Mouse (Mus musculus): ENCODE results near the gene Rnase10. TPM values are rescaled to one million over a fixed set of nuclear protein-coding genes. Genes with fewer than 3 reads are reported as not detected.
A peak's percentile ranks its signal among the peaks of the same experiment; 100 is the strongest.

The Rnase10 gene
- polyA plus RNA-seq, 1 experiment from 2014 or later = 0.27 TPM

GRCm38 (mm10) chr14:51051941-51052340 is 44.4 kb downstream of the Rnase10 start:
- H3K27me3 ChIP-seq (replicated peaks; ENCODE audit: control insufficient read depth, insufficient read depth, low read length) = no peaks in the 10 kb centered on the region
- H3K4me3 ChIP-seq (ENCODE audit: low read depth, low read length) = no peak overlapping the region
- H3K9me3 ChIP-seq (ENCODE audit: control insufficient read depth, low read length) = no peaks in the 10 kb centered on the region
- ATAC-seq (replicated peaks; ENCODE audit: low FRiP score, low TSS enrichment, low read depth) (no peak), DNase-seq (ENCODE audit: low spot score) (no peak)
- no peak overlapping the region for H3K4me2 ChIP-seq (ENCODE audit: low read length)
- WGBS = 61% methylated on average over 5 of the region's 5 CpGs
- H3K36me3 ChIP-seq (ENCODE audit: control insufficient read depth, insufficient read depth, low read length) = no peaks in the 10 kb centered on the region
- no peak overlapping the region for H3K27ac ChIP-seq (ENCODE audit: low read depth)
- H3K9ac ChIP-seq (ENCODE audit: low read length) = no peak overlapping the region
- H3K4me1 ChIP-seq (replicated peaks; ENCODE audit: control insufficient read depth, insufficient read depth, low read length) = no peaks in the 10 kb centered on the region; the same call in 1 of the 2 replicates

- H3K9ac ChIP-seq (ENCODE audit: low read length) = no peak overlapping the region
- DNase-seq (ENCODE audit: low spot score) (no peak), ATAC-seq (replicated peaks; ENCODE audit: low FRiP score, low TSS enrichment, low read depth) (no peak)
- H3K27me3 ChIP-seq (replicated peaks; ENCODE audit: control insufficient read depth, insufficient read depth, low read length) = no peaks in the 10 kb centered on the region
- H3K4me2 ChIP-seq (ENCODE audit: low read length) = no peak overlapping the region
- 58% methylated on average over 5 of the region's 5 CpGs for WGBS
- H3K4me3 ChIP-seq (ENCODE audit: low read depth, low read length) = no peak overlapping the region
- H3K4me1 ChIP-seq (replicated peaks; ENCODE audit: control insufficient read depth, insufficient read depth, low read length) = no peaks in the 10 kb centered on the region; the same call in 1 of the 2 replicates
- no peaks in the 10 kb centered on the region for H3K9me3 ChIP-seq (ENCODE audit: control insufficient read depth, low read length)
- H3K36me3 ChIP-seq (ENCODE audit: control insufficient read depth, insufficient read depth, low read length) = no peaks in the 10 kb centered on the region
- H3K27ac ChIP-seq (ENCODE audit: low read depth) = no peak overlapping the region
These were observed 45.6 kb downstream of the Rnase10 start for GRCm38 (mm10) chr14:51053176-51053575.

GRCm38 (mm10) chr14:51054243-51055237 is 47.0 kb downstream of the Rnase10 start:
- DNase-seq (ENCODE audit: low spot score) = no peak
- H3K27me3 ChIP-seq (replicated peaks; ENCODE audit: control insufficient read depth, insufficient read depth, low read length) = no peaks in the 10 kb centered on the region
- 0 out of 2 replicates have a peak overlapping the region, but pooled peaks have one; percentile 3 for H3K27ac ChIP-seq (ENCODE audit: low read depth)

GRCm38 (mm10) chr14:51057401-51057831 is 49.9 kb downstream of the Rnase10 start, which contains the start of gene Rnase12:
Gene Rnase12, minus strand, starts transcription at chr14:51057661.
- H3K9me3 ChIP-seq (ENCODE audit: control insufficient read depth, low read length) = no peaks in the 10 kb centered on the region
- H3K27me3 ChIP-seq (replicated peaks; ENCODE audit: control insufficient read depth, insufficient read depth, low read length) = no peaks in the 10 kb centered on the region
- DNase-seq (ENCODE audit: low spot score) (no peak), ATAC-seq (replicated peaks; ENCODE audit: low FRiP score, low TSS enrichment, low read depth) (no peak)
- no peak within 1 kb of the TSS for H3K4me3 ChIP-seq (ENCODE audit: low read depth, low read length)
- H3K27ac ChIP-seq (ENCODE audit: low read depth) = no peak within 1 kb of the TSS
- WGBS = 65% methylated on average over 9 of the region's 9 CpGs
- no peaks in the 10 kb centered on the region; the same call in 1 of the 2 replicates for H3K4me1 ChIP-seq (replicated peaks; ENCODE audit: control insufficient read depth, insufficient read depth, low read length)
- H3K4me2 ChIP-seq (ENCODE audit: low read length) = no peak within 1 kb of the TSS
- H3K9ac ChIP-seq (ENCODE audit: low read length) = no peak within 1 kb of the TSS
- no peaks in the 10 kb centered on the region for H3K36me3 ChIP-seq (ENCODE audit: control insufficient read depth, insufficient read depth, low read length)

More at GRCm38 (mm10) chr14:51054243-51055237, 47.0 kb downstream of the Rnase10 start:
- 64% methylated on average over 13 of the region's 13 CpGs for WGBS
- H3K36me3 ChIP-seq (ENCODE audit: control insufficient read depth, insufficient read depth, low read length) = no peaks in the 10 kb centered on the region
- H3K4me2 ChIP-seq (ENCODE audit: low read length) = no peak overlapping the region
- H3K9me3 ChIP-seq (ENCODE audit: control insufficient read depth, low read length) = no peaks in the 10 kb centered on the region
- no peaks in the 10 kb centered on the region; the same call in 1 of the 2 replicates for H3K4me1 ChIP-seq (replicated peaks; ENCODE audit: control insufficient read depth, insufficient read depth, low read length)
- ATAC-seq (replicated peaks; ENCODE audit: low FRiP score, low TSS enrichment, low read depth) = no peak
- H3K9ac ChIP-seq (ENCODE audit: low read length) = no peak overlapping the region
- H3K4me3 ChIP-seq (ENCODE audit: low read depth, low read length) = no peak overlapping the region

Other genes starting within 250 kb of the Rnase10 start
- 67.0 and 80.7 TPM in 2 replicates for gene Ttc5, start 222.2 kb upstream of the Rnase10 start, polyA plus RNA-seq (2014; fragmentation: Nextera tagmentation; extraction: Ambion mirVana)
- not detected in 2 replicates for gene Ccnb1ip1, start 200.0 kb upstream of the Rnase10 start, polyA plus RNA-seq (2014; fragmentation: Nextera tagmentation; extraction: Ambion mirVana)
- 69.6 and 70.8 TPM in 2 replicates for gene Parp2, start 199.9 kb upstream of the Rnase10 start, polyA plus RNA-seq (2014; fragmentation: Nextera tagmentation; extraction: Ambion mirVana)
- 10.5 and 10.9 TPM in 2 replicates for gene Tep1, start 137.2 kb upstream of the Rnase10 start, polyA plus RNA-seq (2014; fragmentation: Nextera tagmentation; extraction: Ambion mirVana)
- gene Klhl33, start 110.2 kb upstream of the Rnase10 start, polyA plus RNA-seq (2014; fragmentation: Nextera tagmentation; extraction: Ambion mirVana) = 0.11 and 0.16 TPM in 2 replicates
- gene Osgep, start 82.9 kb upstream of the Rnase10 start, polyA plus RNA-seq (2014; fragmentation: Nextera tagmentation; extraction: Ambion mirVana) = 140 and 169 TPM in 2 replicates
- 291 and 302 TPM in 2 replicates for gene Apex1, start 82.8 kb upstream of the Rnase10 start, polyA plus RNA-seq (2014; fragmentation: Nextera tagmentation; extraction: Ambion mirVana)
- 55.8 and 56.9 TPM in 2 replicates for gene Pip4p1, start 76.9 kb upstream of the Rnase10 start, polyA plus RNA-seq (2014; fragmentation: Nextera tagmentation; extraction: Ambion mirVana)
- 75.2 TPM in 2 replicates for gene Pnp, start 76.7 kb upstream of the Rnase10 start, polyA plus RNA-seq (2014; fragmentation: Nextera tagmentation; extraction: Ambion mirVana)
- gene Gm49342, start 63.2 kb upstream of the Rnase10 start, polyA plus RNA-seq (2014; fragmentation: Nextera tagmentation; extraction: Ambion mirVana) = not detected in 2 replicates
- gene Pnp2, start 51.8 kb upstream of the Rnase10 start, polyA plus RNA-seq (2014; fragmentation: Nextera tagmentation; extraction: Ambion mirVana) = 0.93 and 1.1 TPM in 2 replicates
- gene Rnase9, start 34.1 kb downstream of the Rnase10 start, polyA plus RNA-seq (2014; fragmentation: Nextera tagmentation; extraction: Ambion mirVana) = not detected in 2 replicates
- not detected in 2 replicates for gene Rnase11, start 42.4 kb downstream of the Rnase10 start, polyA plus RNA-seq (2014; fragmentation: Nextera tagmentation; extraction: Ambion mirVana)
- 0.47 and 0.97 TPM in 2 replicates for gene Rnase12, start 49.9 kb downstream of the Rnase10 start, polyA plus RNA-seq (2014; fragmentation: Nextera tagmentation; extraction: Ambion mirVana)
- gene Olfr750, start 66.7 kb downstream of the Rnase10 start, polyA plus RNA-seq (2014; fragmentation: Nextera tagmentation; extraction: Ambion mirVana) = not detected in 2 replicates
- gene Rnase4, start 83.3 kb downstream of the Rnase10 start, polyA plus RNA-seq (2014; fragmentation: Nextera tagmentation; extraction: Ambion mirVana) = 142 and 151 TPM in 2 replicates
- gene Ang, start 83.4 kb downstream of the Rnase10 start, polyA plus RNA-seq (2014; fragmentation: Nextera tagmentation; extraction: Ambion mirVana) = 34.0 and 38.6 TPM in 2 replicates
- 0.12 TPM in 1 of 2 replicates, not detected in the other for gene Eddm3b, start 106.7 kb downstream of the Rnase10 start, polyA plus RNA-seq (2014; fragmentation: Nextera tagmentation; extraction: Ambion mirVana)
- 0.91 and 2.1 TPM in 2 replicates for gene Rnase6, start 116.2 kb downstream of the Rnase10 start, polyA plus RNA-seq (2014; fragmentation: Nextera tagmentation; extraction: Ambion mirVana)
- 1.9 and 4.0 TPM in 2 replicates for gene Rnase1, start 139.0 kb downstream of the Rnase10 start, polyA plus RNA-seq (2014; fragmentation: Nextera tagmentation; extraction: Ambion mirVana)
- gene Rnase2b, start 154.5 kb downstream of the Rnase10 start, polyA plus RNA-seq (2014; fragmentation: Nextera tagmentation; extraction: Ambion mirVana) = not detected in 2 replicates
- not detected in 2 replicates for gene Ang2, start 191.4 kb downstream of the Rnase10 start, polyA plus RNA-seq (2014; fragmentation: Nextera tagmentation; extraction: Ambion mirVana)
- gene Ear14, start 195.6 kb downstream of the Rnase10 start, polyA plus RNA-seq (2014; fragmentation: Nextera tagmentation; extraction: Ambion mirVana) = not detected in 2 replicates
- gene Rnase2a, start 248.4 kb downstream of the Rnase10 start, polyA plus RNA-seq (2014; fragmentation: Nextera tagmentation; extraction: Ambion mirVana) = not detected in 2 replicates